Mouse (Mus musculus) embryonic facial prominence, embryonic 11.5 days (tissue): Measurements from ENCODE around the gene Cnr2. TPM values are rescaled to one million over a fixed set of nuclear protein-coding genes. Genes with fewer than 3 reads are reported as not detected.

ENCODE experiments used
- ATAC-seq: fragments of 200-750 bp; cut with Nextera tagmentation; replicated peaks from 2 replicates; pipeline ENCODE4 v1.8.0; 2017; ENCODE audit warnings: low read depth; ENCODE audit not compliant: insufficient number of reproducible peaks, low FRiP score, low TSS enrichment
- DNase-seq: peaks from one replicate; pipeline ENCODE4 v3.0.0-alpha.2; 2015; ENCODE audit warnings: low spot score
- H3K27ac ChIP-seq: fragments of 300-500 bp; sonication (generic); replicated peaks from 2 replicates; pipeline ENCODE4 v1.5.1; 2014; ENCODE audit warnings: mild to moderate bottlenecking, low read depth, low read length, control low read depth
- H3K27me3 ChIP-seq: fragments of 300-500 bp; sonication (generic); 2 replicates; pipeline ENCODE4 v1.6.1; 2014; ENCODE audit warnings: mild to moderate bottlenecking, low read length, moderate library complexity, mixed read lengths; ENCODE audit not compliant: control insufficient read depth, insufficient read depth
- H3K36me3 ChIP-seq: fragments of 300-500 bp; sonication (generic); replicated peaks from 2 replicates; pipeline ENCODE4 v1.6.1; 2014; ENCODE audit warnings: low read depth, mild to moderate bottlenecking, low read length, moderate library complexity, mixed read lengths; ENCODE audit not compliant: control insufficient read depth, insufficient read depth
- H3K4me1 ChIP-seq: fragments of 300-500 bp; sonication (generic); 2 replicates; pipeline ENCODE4 v1.6.1; 2014; ENCODE audit warnings: low read length, mixed read lengths; ENCODE audit not compliant: control insufficient read depth, insufficient read depth
- H3K4me2 ChIP-seq: fragments of 300-500 bp; sonication (generic); 2 replicates; pipeline ENCODE4 v1.6.1; 2014; ENCODE audit warnings: low read depth, mild to moderate bottlenecking, control low read depth, low read length, moderate library complexity
- H3K4me3 ChIP-seq: fragments of 300-500 bp; sonication (generic); 2 replicates; pipeline ENCODE4 v1.5.1; 2014; ENCODE audit warnings: low read depth, low read length, control low read depth
- H3K9ac ChIP-seq: fragments of 300-500 bp; sonication (generic); replicated peaks from 2 replicates; pipeline ENCODE4 v1.6.1; 2014; ENCODE audit warnings: mild to moderate bottlenecking, control low read depth, low read length
- H3K9me3 ChIP-seq: fragments of 300-500 bp; sonication (generic); replicated peaks from 2 replicates; pipeline ENCODE4 v1.6.1; 2016; ENCODE audit warnings: mild to moderate bottlenecking, low read length, inconsistent platforms, mixed read lengths; ENCODE audit not compliant: control insufficient read depth
- WGBS: fragments of 180-500 bp; shearing (Covaris S2); extraction: QIAGEN DNeasy Blood & Tissue Kit; methylation state at CpG from one replicate; pipeline ENCODE4 v1.1.7; 2014; 5-methylcytosine and 5-hydroxymethylcytosine counted together
- polyA plus RNA-seq: library from polyadenylated mRNA; unstranded; fragments of >200 nt; fragmentation: Nextera tagmentation; extraction: Ambion mirVana; gene quantifications from 2 replicates; pipeline ENCODE4 v1.2.1, GENCODE M21; 2014

Cnr2 gene
- polyA plus RNA-seq, 1 experiment from 2014 or later = 0.43 TPM

DNA sequence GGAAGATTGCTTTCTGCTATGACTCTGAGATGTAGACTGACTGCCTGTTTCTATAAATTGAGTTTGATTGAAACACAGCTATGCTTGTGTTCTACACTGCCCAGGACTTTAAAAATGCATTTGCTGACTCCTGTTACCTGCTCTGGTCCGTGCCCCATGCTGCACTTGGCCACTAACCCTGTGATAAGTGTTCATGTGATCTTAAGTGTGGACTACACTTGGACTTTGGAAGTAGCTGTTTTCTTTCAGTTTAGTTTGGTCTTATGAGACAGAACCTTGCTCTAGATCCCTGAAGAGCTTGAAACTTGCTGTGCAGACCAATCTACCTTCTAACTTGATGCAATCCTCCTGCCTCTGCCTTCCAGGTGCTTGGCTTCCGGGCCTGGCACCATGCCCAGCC lies 29.2 kb downstream of the Cnr2 start:
- no peak overlapping the region for H3K27ac ChIP-seq
- DNase-seq (no peak), ATAC-seq (no peak)
- H3K4me1 ChIP-seq = peaks cover 2% of the 10 kb centered on the region; the same call in 1 of the 2 replicates
- H3K4me3 ChIP-seq = no peak overlapping the region
- 91% methylated on average over 2 of the region's 2 CpGs for WGBS
- no peaks in the 10 kb centered on the region; the same call in 1 of the 2 replicates for H3K36me3 ChIP-seq
- H3K9ac ChIP-seq = no peak overlapping the region
- no peaks in the 10 kb centered on the region for H3K9me3 ChIP-seq
- H3K4me2 ChIP-seq = no peak overlapping the region
- no peaks in the 10 kb centered on the region for H3K27me3 ChIP-seq

DNA sequence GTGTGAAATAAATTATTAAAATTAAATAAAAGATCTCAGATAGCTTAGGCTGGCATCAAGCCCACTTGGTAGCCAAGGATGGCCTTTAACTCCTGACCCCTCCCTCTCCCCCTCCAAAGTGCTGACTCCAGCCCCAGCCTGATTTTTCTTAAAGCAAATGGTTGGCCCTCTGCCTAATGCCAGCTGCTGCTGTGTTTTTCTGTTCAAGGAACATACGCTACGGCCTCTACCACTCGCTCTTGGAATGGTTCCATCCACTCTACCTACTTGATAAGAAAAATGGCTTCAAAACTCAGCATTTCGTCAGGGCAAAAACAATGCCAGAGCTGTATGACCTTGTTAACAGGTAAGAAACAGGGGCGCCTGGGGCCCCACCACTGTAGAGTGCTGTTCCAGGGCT lies 30.1 kb downstream of the Cnr2 start:
- Histone ChIP-seq H3K9me3 (no peaks in the 10 kb centered on the region), H3K4me2 (no peak overlapping the region), H3K27ac (no peak overlapping the region), H3K4me1 (peaks cover 2% of the 10 kb centered on the region; the same call in 1 of the 2 replicates), H3K4me3 (no peak overlapping the region), H3K36me3 (no peaks in the 10 kb centered on the region; the same call in 1 of the 2 replicates), H3K9ac (no peak overlapping the region), H3K27me3 (no peaks in the 10 kb centered on the region)
- DNase-seq (no peak), ATAC-seq (no peak)
- 82% methylated on average over 5 of the region's 5 CpGs for WGBS

GRCm38 (mm10) chr4:135926195-135926808 lies 31.1 kb downstream of the Cnr2 start:
- Histone ChIP-seq H3K27me3 (no peaks in the 10 kb centered on the region), H3K4me1 (peaks cover 2% of the 10 kb centered on the region; the same call in 1 of the 2 replicates), H3K9me3 (no peaks in the 10 kb centered on the region), H3K9ac (no peak overlapping the region), H3K4me3 (no peak overlapping the region), H3K27ac (no peak overlapping the region), H3K36me3 (no peaks in the 10 kb centered on the region; the same call in 1 of the 2 replicates), H3K4me2 (no peak overlapping the region)
- DNase-seq (no peak), ATAC-seq (no peak)
- WGBS = 85% methylated on average over 10 of the region's 10 CpGs

GRCm38 (mm10) chr4:135926861-135927260 lies 31.7 kb downstream of the Cnr2 start:
- 89% methylated on average over 3 of the region's 3 CpGs for WGBS
- ATAC-seq = no peak
- peaks cover 1% of the 10 kb centered on the region; the same call in 1 of the 2 replicates for H3K4me1 ChIP-seq

DNA sequence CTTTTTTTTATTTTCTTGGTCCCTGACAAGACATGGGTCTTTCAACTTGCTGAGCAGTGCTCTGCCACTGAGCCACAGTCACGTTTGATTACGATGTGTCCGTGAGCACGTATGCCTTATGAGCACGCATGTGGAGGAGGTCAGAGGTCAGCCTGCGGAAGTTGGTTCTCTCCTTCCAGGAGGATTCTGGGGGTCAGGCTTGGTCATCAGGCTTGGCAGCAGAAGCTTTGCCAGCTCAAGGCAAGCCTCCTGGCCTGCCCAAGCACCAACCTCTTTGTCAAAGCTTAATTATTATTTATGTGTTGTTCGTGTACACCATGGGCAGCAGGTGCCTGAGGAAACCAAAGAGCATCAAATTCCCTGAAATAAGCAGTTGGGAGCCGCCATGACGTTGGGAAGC lies 33.2 kb downstream of the Cnr2 start:
- H3K36me3 ChIP-seq = no peaks in the 10 kb centered on the region; the same call in 1 of the 2 replicates
- DNase-seq (no peak), ATAC-seq (no peak)
- no peaks in the 10 kb centered on the region for H3K27me3 ChIP-seq
- no peak overlapping the region for H3K4me2 ChIP-seq
- H3K4me1 ChIP-seq = no peaks in the 10 kb centered on the region
- H3K4me3 ChIP-seq = no peak overlapping the region
- no peaks in the 10 kb centered on the region for H3K9me3 ChIP-seq
- no peak overlapping the region for H3K9ac ChIP-seq
- no peak overlapping the region for H3K27ac ChIP-seq
- 79% methylated on average over 9 of the region's 9 CpGs for WGBS

More at GRCm38 (mm10) chr4:135926861-135927260, 31.7 kb downstream of the Cnr2 start:
- Histone ChIP-seq H3K36me3 (no peaks in the 10 kb centered on the region; the same call in 1 of the 2 replicates), H3K4me2 (no peak overlapping the region), H3K27ac (no peak overlapping the region), H3K27me3 (no peaks in the 10 kb centered on the region), H3K9ac (no peak overlapping the region), H3K4me3 (no peak overlapping the region), H3K9me3 (no peaks in the 10 kb centered on the region)
- DNase-seq = no peak

DNA sequence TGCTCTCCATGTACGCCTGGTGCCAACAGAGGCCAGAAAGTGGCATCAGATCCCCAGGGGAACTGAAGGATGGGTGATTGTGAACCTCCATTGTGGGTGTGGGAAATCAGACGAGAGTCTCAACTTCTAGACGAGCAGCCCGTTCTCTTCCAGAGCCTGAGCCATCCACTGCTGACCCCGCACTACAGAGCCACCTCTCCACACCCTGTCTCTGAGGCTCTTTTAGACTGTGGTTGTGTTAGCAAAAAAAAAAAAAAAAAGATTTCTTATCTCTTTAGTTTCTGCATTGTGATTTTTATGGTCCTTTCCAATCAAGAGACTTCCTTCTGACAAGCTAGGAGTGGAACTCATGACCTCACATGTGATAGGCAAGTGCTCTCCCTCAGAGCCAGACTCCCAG lies 34.2 kb downstream of the Cnr2 start:
- no peak overlapping the region for H3K4me2 ChIP-seq
- H3K27me3 ChIP-seq = no peaks in the 10 kb centered on the region
- H3K9me3 ChIP-seq = no peaks in the 10 kb centered on the region
- DNase-seq (no peak), ATAC-seq (no peak)
- no peaks in the 10 kb centered on the region; the same call in 1 of the 2 replicates for H3K36me3 ChIP-seq
- H3K4me1 ChIP-seq = no peaks in the 10 kb centered on the region
- no peak overlapping the region for H3K9ac ChIP-seq
- no peak overlapping the region for H3K27ac ChIP-seq
- WGBS = 85% methylated on average over 5 of the region's 5 CpGs
- H3K4me3 ChIP-seq = no peak overlapping the region

GRCm38 (mm10) chr4:135929828-135930227 lies 34.6 kb downstream of the Cnr2 start:
- DNase-seq (no peak), ATAC-seq (no peak)
- H3K4me1 ChIP-seq = no peaks in the 10 kb centered on the region
- H3K27ac ChIP-seq = no peak overlapping the region
- H3K27me3 ChIP-seq = no peaks in the 10 kb centered on the region
- H3K4me2 ChIP-seq = no peak overlapping the region
- H3K9me3 ChIP-seq = no peaks in the 10 kb centered on the region
- H3K9ac ChIP-seq = no peak overlapping the region
- 91% methylated on average over 9 of the region's 9 CpGs for WGBS
- no peaks in the 10 kb centered on the region; the same call in 1 of the 2 replicates for H3K36me3 ChIP-seq
- no peak overlapping the region for H3K4me3 ChIP-seq

GRCm38 (mm10) chr4:135930239-135930638 lies 35.0 kb downstream of the Cnr2 start:
- DNase-seq (no peak), ATAC-seq (no peak)
- Histone ChIP-seq H3K27ac (no peak overlapping the region), H3K9me3 (no peaks in the 10 kb centered on the region), H3K27me3 (no peaks in the 10 kb centered on the region), H3K4me3 (no peak overlapping the region), H3K36me3 (no peaks in the 10 kb centered on the region; the same call in 1 of the 2 replicates), H3K4me2 (no peak overlapping the region), H3K4me1 (no peaks in the 10 kb centered on the region), H3K9ac (no peak overlapping the region)
- WGBS = 91% methylated on average over 8 of the region's 8 CpGs
